Mouse (Mus musculus) WW6 (cell line): ENCODE results near the gene Lmntd1.

ENCODE experiments used
- DNase-seq: peaks from one replicate; pipeline ENCODE4 v3.0.0-alpha.2; 2013; ENCODE audit warnings: low read depth, low spot score

Gene Lmntd1

DNA sequence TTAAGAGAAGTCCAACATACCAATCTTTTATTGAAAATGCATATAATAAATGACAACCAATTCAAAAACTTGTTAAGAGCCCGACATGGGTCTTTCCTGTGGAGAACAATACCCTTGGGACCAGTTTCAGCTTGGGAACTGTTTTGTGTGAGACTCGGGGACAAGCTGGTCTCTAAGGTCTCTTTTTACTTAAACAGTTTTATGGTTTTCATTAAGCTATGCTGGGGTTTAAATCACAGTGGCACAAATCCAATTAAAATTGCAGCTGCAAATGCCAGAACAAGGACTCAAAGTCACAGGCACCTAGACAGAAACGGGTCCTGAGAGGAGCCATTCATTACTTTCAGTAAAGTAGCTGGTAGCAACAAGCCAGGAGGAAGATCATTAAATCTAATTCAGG, 8.9 kb downstream of the Lmntd1 start:
- no peak for DNase-seq

GRCm38 (mm10) chr6:145604648-145605047, 9.5 kb downstream of the Lmntd1 start:
- no peak for DNase-seq

DNA sequence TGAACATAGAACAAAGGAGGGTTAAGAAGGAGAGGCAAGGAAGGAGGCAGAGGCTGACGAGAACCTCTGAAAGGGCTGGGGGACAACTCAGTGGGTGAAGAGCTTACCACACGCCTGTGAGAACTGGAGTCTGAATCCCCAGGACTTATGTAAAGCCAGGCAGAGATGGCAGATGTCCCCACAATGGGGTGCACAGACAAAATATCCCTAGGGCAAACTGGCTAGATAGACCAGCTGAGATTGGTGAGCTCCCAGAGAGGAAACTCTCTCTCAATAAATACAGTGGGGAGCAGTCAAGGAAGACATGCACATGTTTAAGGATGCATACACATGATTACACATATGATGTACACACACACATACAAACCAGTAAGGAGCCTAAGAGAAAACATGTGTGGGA, 10.0 kb downstream of the Lmntd1 start:
- DNase-seq: no peak

DNA sequence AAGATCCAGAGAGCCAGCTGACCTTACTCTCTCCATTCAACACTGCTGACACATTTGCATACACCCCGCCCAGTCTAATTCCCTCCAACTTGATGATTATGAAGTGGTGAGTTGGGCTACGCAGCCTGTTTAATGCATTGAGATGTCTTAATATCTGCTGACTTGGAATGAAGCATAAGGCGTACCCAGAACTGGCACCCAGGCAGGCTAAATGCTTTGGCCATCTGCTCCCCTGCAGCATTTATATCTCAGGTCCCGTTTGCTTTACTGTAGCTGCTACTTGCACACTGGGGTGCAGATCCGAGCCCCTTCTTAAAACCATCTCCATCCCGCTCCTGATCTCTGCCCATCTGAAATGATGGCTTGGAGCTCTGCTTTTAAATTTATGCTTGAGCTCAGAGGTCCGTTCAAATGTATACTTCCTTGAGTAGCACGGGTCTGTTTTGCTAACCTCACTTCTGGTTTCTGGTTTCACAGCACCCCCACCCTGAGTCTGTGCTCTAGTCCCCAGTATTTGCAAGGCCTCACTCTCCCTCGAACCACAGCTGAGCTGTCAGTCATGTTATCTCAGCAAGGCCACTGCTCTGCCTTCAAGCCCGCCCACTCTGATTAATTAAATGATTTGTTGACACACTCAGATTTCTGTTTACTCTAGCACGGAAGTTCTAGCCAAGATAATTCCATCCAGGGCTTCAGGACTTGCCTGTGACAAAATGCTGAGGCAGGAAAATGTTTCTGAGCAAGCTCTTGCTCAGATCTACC, 15.1 kb downstream of the Lmntd1 start:
- DNase-seq: no peak

DNA sequence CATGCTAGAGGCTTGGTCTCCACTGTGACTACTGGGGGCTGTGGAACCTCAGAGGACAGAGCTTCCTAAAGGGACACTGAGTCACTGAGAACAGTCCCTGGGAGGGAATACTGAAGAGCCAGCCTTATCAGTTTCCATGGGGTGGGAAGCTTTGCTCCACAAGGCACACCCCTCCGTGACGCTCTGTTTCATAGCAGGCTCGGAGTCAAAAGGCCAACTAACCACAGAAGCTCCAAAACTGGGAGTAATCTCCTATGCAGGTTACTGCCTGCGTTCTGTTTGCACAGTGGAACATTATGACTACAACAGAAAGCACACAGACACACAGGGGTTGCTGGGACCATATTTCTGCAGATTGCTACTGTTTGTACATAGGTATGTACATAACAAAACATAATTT, 18.2 kb downstream of the Lmntd1 start:
- no peak for DNase-seq

DNA sequence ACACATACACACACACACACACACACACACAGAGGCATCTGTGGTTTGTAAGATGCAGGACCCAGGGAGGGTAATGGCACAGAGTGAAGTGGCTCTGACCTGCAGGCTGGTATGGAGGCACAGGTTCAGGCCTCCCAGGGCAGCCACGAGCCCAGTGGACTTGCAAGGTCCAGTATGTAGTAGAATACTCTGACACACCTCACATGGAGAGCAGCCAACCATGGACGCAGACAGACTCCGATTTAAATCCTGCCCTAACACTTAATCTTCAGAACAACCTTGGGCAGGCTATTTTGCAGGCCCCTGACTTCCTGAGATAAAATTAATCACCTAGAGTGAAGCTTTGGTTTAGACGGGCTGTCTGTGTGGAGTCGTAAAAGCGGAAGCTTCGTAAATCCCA, 20.1 kb downstream of the Lmntd1 start:
- DNase-seq: no peak

DNA sequence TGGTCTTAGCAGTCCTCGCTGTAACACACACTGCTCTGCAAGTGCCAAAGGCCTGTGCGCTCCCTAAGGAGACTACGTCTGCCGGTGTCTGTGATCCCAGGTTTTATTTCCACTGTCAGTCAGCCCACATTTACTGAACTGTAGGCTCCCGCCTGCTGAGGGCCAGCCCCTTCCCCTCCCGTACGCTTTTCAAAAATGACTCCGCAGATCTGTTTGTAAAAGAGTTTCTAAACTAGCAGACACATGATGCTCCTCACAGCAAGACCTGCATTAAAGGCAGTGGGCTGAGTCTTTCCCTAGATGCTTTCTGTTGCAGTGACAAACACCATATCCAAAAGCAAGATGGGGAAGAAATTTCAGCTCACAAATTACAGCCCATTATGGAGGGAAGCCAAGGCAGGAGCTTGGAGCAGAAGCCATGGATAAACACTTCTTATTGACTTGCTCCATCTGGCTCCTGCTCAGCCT, 21.6 kb downstream of the Lmntd1 start:
- no peak for DNase-seq

DNA sequence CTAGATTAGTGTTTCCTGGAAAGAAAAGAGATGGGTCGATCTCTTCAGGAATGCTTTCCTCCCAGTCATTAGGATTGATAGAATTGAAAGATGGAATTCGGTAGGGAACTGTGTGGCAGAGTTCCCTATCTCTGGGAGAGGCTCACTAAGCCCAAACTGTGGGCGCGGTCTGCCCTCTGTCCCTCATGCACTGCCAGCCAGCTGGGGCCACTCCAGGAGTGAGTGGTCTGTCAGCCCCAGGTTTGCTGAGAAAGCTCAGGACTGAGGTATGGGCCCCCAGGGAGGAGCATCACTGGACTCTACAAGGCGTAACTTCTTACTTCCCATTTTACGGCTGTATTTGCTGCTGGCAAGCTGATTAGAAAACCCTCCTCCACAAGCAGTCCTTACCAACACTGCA, 22.1 kb downstream of the Lmntd1 start:
- no peak for DNase-seq

DNA sequence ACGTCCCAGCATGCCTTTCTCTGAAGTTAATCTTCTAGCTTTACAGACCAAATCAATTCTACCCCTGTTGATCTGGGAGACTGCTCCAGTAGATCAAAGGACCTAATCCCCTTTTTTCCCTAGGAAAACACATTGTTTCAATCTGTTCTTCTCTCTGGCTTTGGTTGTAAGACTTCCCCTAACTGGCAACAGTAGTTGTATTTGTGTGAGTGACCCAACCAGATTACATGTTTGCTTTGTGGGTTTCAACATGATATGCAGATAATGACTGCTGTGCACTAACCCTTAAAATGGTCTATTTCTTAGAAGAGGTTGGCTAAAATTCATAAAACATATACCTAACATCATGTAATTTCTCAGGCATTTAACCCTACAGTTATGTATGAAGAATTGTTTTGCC, 22.5 kb downstream of the Lmntd1 start:
- no peak for DNase-seq

DNA sequence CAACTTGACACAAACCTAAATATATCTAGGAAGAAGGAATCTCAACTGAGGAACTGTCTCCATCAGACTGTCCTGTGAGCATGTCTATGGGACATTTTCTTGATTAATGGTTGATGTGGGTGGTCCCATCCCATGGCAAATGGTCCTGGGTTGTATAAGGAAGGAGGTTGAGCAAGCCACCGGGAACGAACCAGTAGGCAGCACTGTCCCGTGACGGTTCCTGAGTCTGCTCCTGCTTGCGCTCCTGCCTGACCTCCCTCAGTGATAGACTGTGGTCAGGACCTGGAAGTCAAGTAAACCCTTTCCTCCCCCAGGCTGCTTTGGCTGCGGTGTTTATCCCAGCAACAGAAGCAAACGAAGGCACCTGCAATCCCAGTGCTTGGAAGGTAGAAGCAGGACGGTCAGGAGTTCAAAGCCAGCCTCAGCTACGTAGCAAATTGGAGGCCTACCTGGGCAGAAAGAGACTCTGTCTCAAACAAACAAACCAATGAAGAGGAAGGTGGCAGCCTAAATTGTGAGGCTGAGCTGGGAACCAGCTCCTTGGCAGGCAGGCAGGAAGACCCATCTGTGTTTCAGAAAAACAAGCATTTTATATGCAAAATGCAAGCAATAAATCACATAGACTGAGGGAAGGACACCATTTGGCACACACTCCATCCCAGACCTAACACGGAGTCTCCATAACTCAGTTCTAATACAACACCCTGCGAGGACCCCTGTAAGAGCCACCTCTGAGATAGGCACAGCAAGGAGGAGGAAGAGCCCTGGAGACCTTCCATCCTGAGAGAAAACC, 23.4 kb downstream of the Lmntd1 start:
- no peak for DNase-seq

DNA sequence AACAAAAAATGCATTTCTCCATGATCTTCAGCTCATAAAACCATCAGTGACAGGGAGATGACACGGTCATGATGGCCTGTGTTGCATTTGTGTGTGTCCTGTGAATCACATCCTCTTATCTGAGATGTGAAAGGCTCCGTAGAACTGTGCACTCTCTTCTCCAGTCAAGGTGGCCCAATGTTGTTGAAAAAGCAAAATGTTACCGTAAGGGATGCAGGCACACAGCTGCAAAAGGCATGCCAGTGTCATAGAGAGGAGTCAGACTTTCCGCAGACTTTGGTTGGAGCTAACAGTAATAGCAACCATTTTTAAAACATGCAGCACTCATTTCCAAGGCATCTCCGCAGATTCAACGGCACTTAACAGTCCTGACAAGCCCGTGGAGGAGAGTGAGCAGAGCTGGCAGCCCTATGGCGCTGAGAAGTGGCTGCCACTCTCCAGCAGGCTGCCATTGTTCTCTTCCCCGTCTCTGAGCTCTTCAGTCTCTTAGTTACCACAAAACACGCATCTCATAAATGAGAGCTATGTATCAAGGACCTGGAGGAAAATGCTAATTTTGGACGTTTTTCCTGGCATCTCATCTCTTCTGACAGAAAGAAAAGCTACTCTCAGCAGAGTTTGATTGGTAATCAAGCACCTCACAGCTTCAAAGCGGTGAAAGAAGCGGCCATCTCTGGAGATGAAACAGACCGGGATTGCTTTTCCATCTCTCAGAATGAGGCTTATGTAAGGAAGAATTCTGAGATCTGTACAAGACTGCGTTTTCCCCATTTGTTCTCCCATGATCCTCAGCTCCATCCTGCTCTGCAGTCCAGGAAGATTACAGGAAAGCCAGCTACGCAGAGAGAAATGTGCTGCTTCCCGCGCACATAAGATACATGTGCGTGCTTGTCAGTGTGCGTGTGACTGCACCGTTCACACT, 28.8 kb downstream of the Lmntd1 start:
- DNase-seq: no peak

DNA sequence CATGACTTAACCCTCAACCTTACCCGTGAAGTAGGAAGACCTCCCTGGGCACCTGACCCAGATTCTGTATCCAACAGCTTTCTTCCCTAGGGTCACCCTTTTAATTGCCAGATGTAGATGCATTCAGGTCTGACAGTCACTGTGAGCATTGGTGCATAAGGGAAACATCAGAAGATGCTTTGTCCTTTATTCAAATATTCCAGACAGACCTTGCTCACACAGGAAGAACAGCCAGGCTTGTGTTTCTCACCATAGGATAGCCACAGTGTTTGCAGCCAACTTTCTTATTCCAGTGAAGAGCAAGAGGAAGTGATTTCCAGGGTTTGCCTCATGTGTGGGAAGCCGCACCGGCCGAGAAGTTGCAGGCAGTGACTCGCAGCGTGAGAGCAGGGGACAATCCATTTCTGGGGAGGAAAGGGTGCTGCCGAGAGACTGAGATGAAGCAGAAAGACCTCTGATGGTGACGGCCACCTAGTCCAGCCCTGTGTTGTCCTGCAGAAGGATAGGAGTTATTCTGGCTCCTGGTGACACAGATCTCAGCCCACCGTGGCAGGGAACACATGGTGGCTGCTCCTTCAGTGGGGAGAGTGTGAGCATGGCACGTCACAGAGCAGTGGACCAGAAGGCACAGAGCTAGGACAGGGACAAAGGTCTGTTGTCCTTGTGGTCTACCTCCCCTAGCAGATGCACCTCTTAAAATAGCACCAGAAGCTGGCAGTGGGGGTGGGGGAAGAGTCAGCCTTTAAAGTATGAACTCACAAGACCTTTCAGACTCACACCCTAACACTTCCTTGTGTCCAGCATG, 32.6 kb downstream of the Lmntd1 start:
- no peak for DNase-seq

DNA sequence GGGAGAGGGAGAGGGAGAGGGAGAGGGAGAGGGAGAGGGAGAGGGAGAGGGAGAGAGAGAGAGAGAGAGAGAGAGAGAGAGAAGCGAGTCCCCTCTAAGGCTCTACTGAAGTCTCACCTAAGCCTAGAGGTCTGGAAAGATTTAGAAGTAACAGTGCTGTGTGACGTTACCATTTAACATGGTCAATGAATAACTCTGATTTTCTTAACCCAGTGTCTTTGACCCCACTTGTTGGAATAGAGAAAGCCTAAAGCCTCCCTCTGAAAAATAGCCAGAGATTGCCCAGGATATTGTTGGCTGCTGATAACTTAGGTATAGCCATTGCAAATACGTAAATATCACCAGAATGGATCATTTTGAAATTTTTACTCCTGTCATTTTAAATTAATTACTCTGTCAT, 34.4 kb downstream of the Lmntd1 start:
- DNase-seq: no peak

GRCm38 (mm10) chr6:145578457-145579185, 35.5 kb downstream of the Lmntd1 start:
- no peak for DNase-seq

GRCm38 (mm10) chr6:145576762-145577161, 37.4 kb downstream of the Lmntd1 start:
- DNase-seq: no peak

DNA sequence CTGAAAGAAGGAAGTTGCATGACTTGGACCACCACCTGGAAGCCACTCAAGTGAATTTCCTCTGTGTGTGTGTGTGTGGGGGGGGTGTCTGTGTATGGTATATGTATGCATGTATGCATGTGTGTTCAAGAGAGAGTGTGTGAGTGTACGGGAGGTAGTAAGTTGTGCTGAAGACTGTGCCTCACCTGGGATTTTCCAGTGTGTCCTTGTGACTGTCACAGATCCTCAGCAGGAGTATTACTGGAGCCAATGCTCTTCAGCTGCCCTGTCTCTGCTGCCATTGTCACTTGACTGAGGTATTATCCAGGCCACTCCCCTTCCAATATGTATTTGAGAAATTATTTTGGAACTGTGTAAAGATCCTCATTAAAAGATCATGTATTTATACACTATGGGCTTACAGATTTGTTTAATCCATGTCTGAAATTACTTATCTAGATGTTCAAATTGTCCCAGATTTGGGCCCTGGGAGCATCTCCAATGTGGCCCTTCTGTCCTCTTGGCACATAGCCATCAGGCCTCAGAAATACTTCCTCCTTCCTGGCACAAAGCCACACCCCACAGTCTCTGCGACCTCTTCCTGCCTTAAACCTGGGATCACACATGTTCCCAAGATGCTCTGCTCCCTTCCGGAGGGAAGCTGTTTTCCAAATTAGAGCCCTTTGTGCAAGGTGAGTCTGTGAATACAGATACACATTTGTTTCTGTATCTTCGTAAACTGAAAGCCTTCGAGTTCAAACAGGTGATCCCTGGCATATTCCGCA, 40.7 kb downstream of the Lmntd1 start:
- no peak for DNase-seq

DNA sequence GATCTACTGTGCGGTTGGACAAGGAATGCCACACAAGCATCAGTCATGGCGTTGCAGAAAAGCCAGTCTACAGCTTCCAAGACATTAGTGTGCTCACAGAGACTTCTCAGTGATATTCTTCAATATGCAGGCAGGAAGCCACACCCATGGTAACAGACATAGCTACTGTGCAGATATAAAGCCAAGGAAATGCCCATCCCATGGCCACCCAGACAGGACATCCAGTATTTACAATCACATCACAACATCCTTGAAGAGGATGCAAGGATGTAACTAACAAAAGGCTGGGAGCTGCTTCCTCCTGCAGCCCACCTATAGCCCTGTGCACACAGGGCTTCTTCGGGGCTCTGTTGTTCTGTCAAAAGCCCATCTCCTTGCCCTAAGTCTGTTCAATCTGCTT, 45.4 kb downstream of the Lmntd1 start:
- no peak for DNase-seq

- no peak for DNase-seq
Observed at GRCm38 (mm10) chr6:145567832-145568231, 46.3 kb downstream of the Lmntd1 start.

DNA sequence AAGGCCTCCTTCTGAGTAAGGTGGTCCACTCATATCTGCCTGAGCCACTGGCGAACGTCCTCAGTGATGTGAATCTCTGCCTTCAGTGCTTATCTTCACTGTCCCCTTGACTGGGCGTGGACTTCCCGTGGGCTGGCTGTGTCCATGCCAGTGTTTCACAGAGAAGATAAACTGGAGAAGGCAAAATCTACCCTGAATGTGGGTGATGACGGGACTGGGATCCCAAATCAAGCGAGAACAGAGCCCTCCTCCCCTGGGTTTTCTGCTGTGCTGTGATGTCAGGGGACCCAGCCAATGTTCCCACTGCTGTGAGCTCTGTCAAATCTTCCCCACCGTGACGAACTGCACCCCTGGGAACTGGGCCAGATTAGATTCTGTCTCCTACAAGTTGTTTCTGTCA, 46.8 kb downstream of the Lmntd1 start:
- no peak for DNase-seq

GRCm38 (mm10) chr6:145565663-145566062, 48.5 kb downstream of the Lmntd1 start:
- DNase-seq: no peak
